Mouse (Mus musculus) ES-Bruce4 (cell line): ENCODE measurements at regions not wholly inside any gene's neighbourhood (a gene's known extent, or its start where the extent isn't known, plus 50 kb on each side); places are given as distances from the start of the nearest gene placed in this dataset.

Source experiments
- H3K27ac ChIP-seq: 2 replicates; pipeline ENCODE4 v1.5.1; 2012; ENCODE audit warnings: low read length, inconsistent platforms; ENCODE audit not compliant: insufficient read depth
- H3K27me3 ChIP-seq: 2 replicates; pipeline ENCODE4 v1.6.1; 2012; ENCODE audit warnings: mild to moderate bottlenecking, low read length, inconsistent platforms; ENCODE audit not compliant: control insufficient read depth, poor library complexity, insufficient read depth, severe bottlenecking
- H3K36me3 ChIP-seq: 2 replicates; pipeline ENCODE4 v1.6.1; 2012; ENCODE audit warnings: inconsistent platforms, mild to moderate bottlenecking, low read length, moderate library complexity; ENCODE audit not compliant: control insufficient read depth, poor library complexity, insufficient read depth, severe bottlenecking
- H3K4me1 ChIP-seq: one replicate; pipeline ENCODE4 v1.8.1; 2011; ENCODE audit warnings: low read length; ENCODE audit not compliant: control insufficient read depth, insufficient read depth
- H3K4me3 ChIP-seq: 2 replicates; pipeline ENCODE4 v1.5.1; 2011; ENCODE audit warnings: low read depth, mild to moderate bottlenecking, low read length
- H3K9ac ChIP-seq: 2 replicates; pipeline ENCODE4 v1.6.1; 2012; ENCODE audit warnings: low read depth, mild to moderate bottlenecking, inconsistent platforms; ENCODE audit not compliant: poor library complexity, severe bottlenecking
- H3K9me3 ChIP-seq: replicated peaks from 2 replicates; pipeline ENCODE4 v1.6.1; 2012; ENCODE audit warnings: mild to moderate bottlenecking, low read length, inconsistent platforms; ENCODE audit not compliant: control insufficient read depth, poor library complexity, insufficient read depth, severe bottlenecking
- CTCF ChIP-seq: IDR thresholded peaks from one replicate; pipeline ENCODE4 v1.8.1; 2011; ENCODE audit warnings: low read depth, low read length
- EP300 ChIP-seq: IDR thresholded peaks from 2 replicates; pipeline ENCODE4 v1.6.1; 2011; ENCODE audit warnings: low read depth, low read length; ENCODE audit not compliant: insufficient read depth
- POLR2A ChIP-seq: IDR thresholded peaks from one replicate; pipeline ENCODE4 v1.8.1; 2011; ENCODE audit warnings: low read length; ENCODE audit not compliant: insufficient read depth

GRCm38 (mm10) chr4:84022323-84022722 lies 497.0 kb downstream of the Ccdc171 start:
- no peak overlapping the region for H3K27ac ChIP-seq
- peaks cover 3% of the 10 kb centered on the region for H3K4me1 ChIP-seq
- H3K9me3 ChIP-seq: no peaks in the 10 kb centered on the region
- no peaks in the 10 kb centered on the region for H3K27me3 ChIP-seq
- H3K36me3 ChIP-seq: no peaks in the 10 kb centered on the region
- H3K9ac ChIP-seq: no peak overlapping the region
- no peak overlapping the region for H3K4me3 ChIP-seq
- TF ChIP-seq POLR2A (no peak), EP300 (no peak), CTCF (no peak)

- no peak for TF ChIP-seq POLR2A
- no peak for TF ChIP-seq CTCF
- no peak for TF ChIP-seq EP300
- Histone ChIP-seq H3K27me3 (no peaks in the 10 kb centered on the region), H3K9ac (no peak overlapping the region), H3K36me3 (no peaks in the 10 kb centered on the region), H3K4me3 (no peak overlapping the region), H3K9me3 (no peaks in the 10 kb centered on the region), H3K4me1 (no peaks in the 10 kb centered on the region), H3K27ac (no peak overlapping the region)
Measured at GRCm38 (mm10) chr4:84026144-84026543, 500.8 kb downstream of the Ccdc171 start.

- Histone ChIP-seq H3K27me3 (no peaks in the 10 kb centered on the region), H3K9ac (no peak overlapping the region), H3K27ac (no peak overlapping the region), H3K36me3 (no peaks in the 10 kb centered on the region), H3K4me1 (no peaks in the 10 kb centered on the region), H3K9me3 (no peaks in the 10 kb centered on the region), H3K4me3 (no peak overlapping the region)
- TF ChIP-seq CTCF (no peak), POLR2A (no peak), EP300 (no peak)
Measured at GRCm38 (mm10) chr4:84028120-84028519, 502.8 kb downstream of the Ccdc171 start.

GRCm38 (mm10) chr4:84030916-84031315 lies 505.6 kb downstream of the Ccdc171 start:
- Histone ChIP-seq H3K27me3 (no peaks in the 10 kb centered on the region), H3K4me1 (no peaks in the 10 kb centered on the region), H3K4me3 (no peak overlapping the region), H3K36me3 (no peaks in the 10 kb centered on the region), H3K9me3 (no peaks in the 10 kb centered on the region), H3K27ac (no peak overlapping the region), H3K9ac (no peak overlapping the region)
- TF ChIP-seq CTCF (no peak), EP300 (no peak), POLR2A (no peak)

- H3K4me1 ChIP-seq: no peaks in the 10 kb centered on the region
- no peaks in the 10 kb centered on the region for H3K27me3 ChIP-seq
- TF ChIP-seq CTCF (no peak), EP300 (no peak), POLR2A (no peak)
- H3K4me3 ChIP-seq: no peak overlapping the region
- no peak overlapping the region for H3K27ac ChIP-seq
- H3K9me3 ChIP-seq: no peaks in the 10 kb centered on the region
- no peak overlapping the region for H3K9ac ChIP-seq
- no peaks in the 10 kb centered on the region for H3K36me3 ChIP-seq
Measured at GRCm38 (mm10) chr4:84032505-84032904, 507.2 kb downstream of the Ccdc171 start.

- Histone ChIP-seq H3K9ac (no peak overlapping the region), H3K9me3 (no peaks in the 10 kb centered on the region), H3K36me3 (no peaks in the 10 kb centered on the region), H3K27ac (no peak overlapping the region), H3K4me1 (no peaks in the 10 kb centered on the region), H3K4me3 (no peak overlapping the region), H3K27me3 (no peaks in the 10 kb centered on the region)
- TF ChIP-seq EP300: no peak
- no peak for TF ChIP-seq CTCF
- TF ChIP-seq POLR2A: no peak
Measured at GRCm38 (mm10) chr4:84035347-84035746, 510.0 kb downstream of the Ccdc171 start.
